Mouse (Mus musculus) megakaryocyte, embryonic 14.5 days (primary cell): ENCODE measurements at regions not wholly inside any gene's neighbourhood (a gene's known extent, or its start where the extent isn't known, plus 50 kb on each side); places are given as distances from the start of the nearest gene placed in this dataset.

Experiments used
- H3K27me3 ChIP-seq: replicated peaks from 2 replicates; pipeline ENCODE3; 2012; ENCODE audit warnings: inconsistent platforms
- H3K36me3 ChIP-seq: replicated peaks from 2 replicates; pipeline ENCODE3; 2012; ENCODE audit warnings: low read length, inconsistent platforms, mixed read lengths
- H3K4me1 ChIP-seq: 2 replicates; pipeline ENCODE4 v1.6.1; 2012; ENCODE audit warnings: inconsistent platforms
- H3K4me3 ChIP-seq: replicated peaks from 2 replicates; pipeline ENCODE3; 2012; ENCODE audit warnings: moderate library complexity, mild to moderate bottlenecking, inconsistent platforms
- H3K9me3 ChIP-seq: 2 replicates; pipeline ENCODE4 v1.6.1; 2012; ENCODE audit warnings: inconsistent platforms
- FLI1 ChIP-seq: IDR thresholded peaks from 2 replicates; pipeline ENCODE4 v1.6.1; 2012; ENCODE audit warnings: low read length, inconsistent platforms, mixed read lengths
- GATA1 ChIP-seq: IDR thresholded peaks from 3 replicates; pipeline ENCODE4 v1.6.1; 2012; ENCODE audit warnings: mixed read lengths, low read length, inconsistent platforms, borderline replicate concordance

DNA sequence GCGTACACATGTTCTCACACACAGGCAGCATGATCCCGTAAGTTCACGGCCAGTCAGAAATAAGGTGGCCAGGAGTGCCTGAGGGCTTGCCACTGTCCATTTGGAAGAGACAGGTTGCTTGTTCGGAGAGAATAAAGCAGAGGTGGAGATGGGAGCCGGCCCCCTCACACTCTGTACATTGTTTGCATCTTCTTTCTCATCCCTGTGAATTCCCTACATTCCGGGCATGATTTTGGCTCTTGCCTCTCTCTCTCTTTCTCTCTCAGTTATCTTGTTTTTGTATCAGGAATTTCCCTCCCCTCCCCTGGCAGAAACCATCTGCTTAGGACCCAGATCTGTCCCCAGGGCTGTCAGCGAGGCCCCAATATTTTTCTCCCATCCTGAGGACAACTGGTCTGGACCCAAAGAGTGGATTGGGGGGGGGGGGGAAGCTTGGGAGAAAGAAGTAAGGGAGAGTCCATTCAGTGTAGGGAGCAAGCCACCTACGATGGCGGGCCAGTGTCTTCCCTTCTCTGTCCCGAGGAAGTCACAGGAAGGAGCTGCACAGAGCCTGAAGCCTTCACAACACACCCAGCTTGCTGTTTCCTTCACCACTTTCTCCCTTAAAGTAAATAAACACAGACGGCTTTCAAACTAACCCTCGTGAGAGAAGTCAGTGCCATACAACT is 540.2 kb downstream of the Ccdc171 start:
- TF ChIP-seq FLI1 = no peak
- no peaks in the 10 kb centered on the region for H3K9me3 ChIP-seq
- peaks cover 13% of the 10 kb centered on the region for H3K4me1 ChIP-seq
- H3K4me3 ChIP-seq = no peak overlapping the region
- peaks cover 7% of the 10 kb centered on the region for H3K27me3 ChIP-seq
- H3K36me3 ChIP-seq = no peaks in the 10 kb centered on the region

DNA sequence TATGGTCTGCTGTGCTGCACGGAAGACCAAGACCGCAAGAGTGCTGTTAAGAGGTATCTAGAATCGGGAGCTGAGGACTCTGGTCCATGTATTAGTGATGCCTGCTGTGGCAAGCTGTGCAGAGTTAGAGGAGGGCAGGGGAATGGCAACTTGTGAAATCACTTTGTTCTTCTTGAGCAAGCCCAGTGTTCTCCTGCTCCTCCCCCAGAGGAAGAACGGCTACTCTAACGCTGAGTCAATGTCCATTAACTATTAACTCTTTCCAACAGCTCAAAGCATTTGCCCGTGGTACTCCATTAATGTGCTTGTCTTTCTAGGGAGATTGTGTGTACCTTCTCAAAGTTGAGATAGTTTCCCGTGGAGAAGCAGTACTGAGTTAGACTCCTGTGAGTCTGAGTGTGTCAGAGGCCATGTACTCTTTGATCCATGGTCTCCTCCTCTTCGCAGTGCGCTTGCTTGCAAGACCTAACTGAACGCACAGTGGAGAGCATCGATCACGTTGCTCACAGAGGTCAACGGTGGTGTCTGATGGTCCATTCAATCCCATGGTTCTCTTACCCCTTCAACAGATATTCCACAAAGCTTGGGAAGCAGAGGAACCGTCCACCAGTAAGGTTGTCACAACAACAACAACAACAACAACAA is 542.7 kb downstream of the Ccdc171 start:
- H3K27me3 ChIP-seq = peaks cover 5% of the 10 kb centered on the region
- H3K4me1 ChIP-seq = peaks cover 5% of the 10 kb centered on the region; the same call in 1 of the 2 replicates
- TF ChIP-seq FLI1 = no peak
- no peak for TF ChIP-seq GATA1
- H3K9me3 ChIP-seq = no peaks in the 10 kb centered on the region
- H3K36me3 ChIP-seq = no peaks in the 10 kb centered on the region
- H3K4me3 ChIP-seq = no peak overlapping the region

GRCm38 (mm10) chr4:84068947-84069663 is 543.8 kb downstream of the Ccdc171 start:
- H3K4me3 ChIP-seq = no peak overlapping the region
- H3K9me3 ChIP-seq = no peaks in the 10 kb centered on the region
- TF ChIP-seq FLI1 = no peak
- no peak for TF ChIP-seq GATA1
- peaks cover 5% of the 10 kb centered on the region; the same call in 1 of the 2 replicates for H3K4me1 ChIP-seq
- H3K27me3 ChIP-seq = peaks cover 5% of the 10 kb centered on the region
- H3K36me3 ChIP-seq = no peaks in the 10 kb centered on the region

GRCm38 (mm10) chr4:84069681-84070080 is 544.3 kb downstream of the Ccdc171 start:
- Histone ChIP-seq H3K9me3 (no peaks in the 10 kb centered on the region), H3K4me3 (no peak overlapping the region), H3K27me3 (peaks cover 5% of the 10 kb centered on the region), H3K36me3 (no peaks in the 10 kb centered on the region), H3K4me1 (peaks cover 1% of the 10 kb centered on the region; the same call in 1 of the 2 replicates)
- TF ChIP-seq GATA1 (no peak), FLI1 (no peak)

DNA sequence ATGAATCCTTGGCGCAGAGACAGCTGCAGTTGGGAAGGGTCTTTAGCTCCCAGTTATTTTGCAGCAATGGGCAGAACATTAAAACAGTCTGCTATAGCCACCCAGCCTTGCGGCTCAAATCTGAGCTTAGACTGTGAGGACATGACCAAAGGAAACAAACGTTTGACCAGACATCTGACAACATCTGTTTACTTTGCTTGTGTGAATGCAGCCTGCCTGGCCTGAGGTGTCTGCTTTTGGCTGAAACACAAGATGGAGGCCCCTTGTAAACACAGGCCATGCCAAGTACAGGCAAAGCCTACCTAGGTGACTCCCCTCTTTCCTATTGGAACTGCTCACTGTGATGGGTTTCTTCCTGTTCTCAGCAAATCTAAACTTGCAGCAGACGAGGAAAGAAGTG is 544.7 kb downstream of the Ccdc171 start:
- Histone ChIP-seq H3K36me3 (no peaks in the 10 kb centered on the region), H3K4me1 (no peaks in the 10 kb centered on the region; the same call in 1 of the 2 replicates), H3K27me3 (peaks cover 5% of the 10 kb centered on the region), H3K4me3 (no peak overlapping the region), H3K9me3 (no peaks in the 10 kb centered on the region)
- no peak for TF ChIP-seq FLI1
- no peak for TF ChIP-seq GATA1

DNA sequence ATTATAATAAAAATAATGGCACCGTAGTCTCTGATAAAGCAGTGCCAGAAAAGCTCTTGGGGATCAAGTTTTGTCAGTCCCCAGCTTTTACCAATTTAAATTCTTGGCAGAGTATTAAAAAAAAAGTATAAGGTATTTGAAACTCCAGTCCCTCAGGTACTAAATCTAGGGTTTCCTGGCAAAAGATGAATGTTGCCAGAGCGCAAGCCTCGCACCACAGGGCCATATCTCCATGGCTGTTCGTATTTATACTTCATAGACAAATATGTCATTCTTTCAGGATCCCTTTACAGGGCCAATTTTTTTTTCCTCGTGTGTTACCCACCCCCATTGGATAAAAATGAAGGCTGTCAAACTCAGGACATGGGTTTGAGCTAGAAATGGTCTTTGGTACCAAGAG is 546.8 kb downstream of the Ccdc171 start:
- peaks cover 5% of the 10 kb centered on the region for H3K27me3 ChIP-seq
- no peaks in the 10 kb centered on the region; the same call in 1 of the 2 replicates for H3K4me1 ChIP-seq
- H3K36me3 ChIP-seq = no peaks in the 10 kb centered on the region
- no peak overlapping the region for H3K4me3 ChIP-seq
- no peak for TF ChIP-seq FLI1
- no peak for TF ChIP-seq GATA1
- H3K9me3 ChIP-seq = no peaks in the 10 kb centered on the region

- no peaks in the 10 kb centered on the region for H3K36me3 ChIP-seq
- H3K27me3 ChIP-seq = peaks cover 2% of the 10 kb centered on the region
- H3K4me3 ChIP-seq = no peak overlapping the region
- H3K4me1 ChIP-seq = no peaks in the 10 kb centered on the region
- TF ChIP-seq FLI1 (no peak), GATA1 (no peak)
- no peaks in the 10 kb centered on the region for H3K9me3 ChIP-seq
Measured at GRCm38 (mm10) chr4:84076526-84076925, 551.2 kb downstream of the Ccdc171 start.

GRCm38 (mm10) chr4:84079516-84079915 is 554.2 kb downstream of the Ccdc171 start:
- Histone ChIP-seq H3K36me3 (no peaks in the 10 kb centered on the region), H3K9me3 (no peaks in the 10 kb centered on the region), H3K4me1 (no peaks in the 10 kb centered on the region), H3K4me3 (no peak overlapping the region), H3K27me3 (no peaks in the 10 kb centered on the region)
- TF ChIP-seq FLI1 (no peak), GATA1 (no peak)

- Histone ChIP-seq H3K9me3 (no peaks in the 10 kb centered on the region), H3K4me3 (no peak overlapping the region), H3K36me3 (no peaks in the 10 kb centered on the region), H3K4me1 (no peaks in the 10 kb centered on the region), H3K27me3 (no peaks in the 10 kb centered on the region)
- TF ChIP-seq FLI1 (no peak), GATA1 (no peak)
Measured at GRCm38 (mm10) chr4:84081518-84081917, 556.2 kb downstream of the Ccdc171 start.

DNA sequence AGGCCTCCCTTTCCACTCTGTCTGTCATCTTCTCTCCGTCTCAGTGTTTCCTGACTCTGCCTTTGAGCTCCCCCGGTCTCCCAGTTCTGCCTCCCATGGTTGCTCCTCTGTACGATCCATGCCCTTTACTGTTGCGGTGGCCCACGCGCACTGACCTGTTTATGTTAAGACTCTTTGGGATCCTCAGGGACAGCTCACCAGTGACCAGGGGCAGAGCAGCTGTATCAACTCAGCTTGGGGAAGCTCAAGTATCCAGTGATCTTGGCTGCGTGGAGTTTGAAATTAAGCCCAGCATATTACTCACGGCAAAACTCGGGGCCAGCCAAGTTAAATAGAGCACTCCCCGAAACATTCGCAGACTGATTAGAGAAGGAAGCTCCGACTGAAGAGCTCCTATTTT is 562.8 kb downstream of the Ccdc171 start:
- 0 out of 2 replicates have a peak, but pooled peaks cover 2% of the 10 kb centered on the region for H3K9me3 ChIP-seq
- peaks cover 3% of the 10 kb centered on the region for H3K27me3 ChIP-seq
- H3K4me1 ChIP-seq = no peaks in the 10 kb centered on the region
- H3K4me3 ChIP-seq = no peak overlapping the region
- H3K36me3 ChIP-seq = no peaks in the 10 kb centered on the region
- TF ChIP-seq FLI1 (no peak), GATA1 (no peak)

DNA sequence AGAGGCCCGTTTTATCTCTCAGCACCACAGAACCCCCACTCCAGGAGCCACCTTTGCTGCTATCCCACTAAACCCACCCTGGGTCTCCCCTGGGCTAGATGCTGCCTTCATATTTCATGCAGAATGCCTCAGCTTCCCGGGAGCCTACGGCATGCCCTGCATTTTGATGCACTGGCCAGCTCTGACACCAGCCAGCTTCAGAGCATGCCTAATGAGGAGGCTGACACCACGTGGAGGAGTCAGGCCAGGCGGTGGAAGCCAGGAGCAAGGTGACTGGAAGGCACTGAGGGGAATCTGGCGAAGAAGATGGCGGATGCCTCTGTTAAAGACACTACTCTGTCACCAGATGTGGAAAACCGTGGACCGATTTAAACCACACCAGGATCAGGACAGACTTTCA is 567.2 kb downstream of the Ccdc171 start:
- TF ChIP-seq GATA1 (no peak), FLI1 (no peak)
- no peaks in the 10 kb centered on the region for H3K4me1 ChIP-seq
- H3K4me3 ChIP-seq = no peak overlapping the region
- H3K36me3 ChIP-seq = no peaks in the 10 kb centered on the region
- 0 out of 2 replicates have a peak, but pooled peaks cover 2% of the 10 kb centered on the region for H3K9me3 ChIP-seq
- peaks cover 3% of the 10 kb centered on the region for H3K27me3 ChIP-seq
